Mouse (Mus musculus): ENCODE results near the gene Shbg. TPM values are rescaled to one million over a fixed set of nuclear protein-coding genes. Genes with fewer than 3 reads are reported as not detected.
A peak's percentile ranks its signal among the peaks of the same experiment; 100 is the strongest.

The Shbg gene
- total RNA-seq, 2 experiments from 2014 or later: not detected

GRCm38 (mm10) chr11:69580091-69580514 lies 37.6 kb downstream of the Shbg start, which contains the start of the genes Wrap53 and Trp53:
Gene Wrap53, minus strand, starts transcription at chr11:69580255.
Gene Trp53, plus strand, starts transcription at chr11:69580359.
- intact Hi-C loops (cut with DNase I): loop anchor here (2.0 kb wide), 1 partner anchor 25 kb away; the partner anchor contains the start of gene Atp1b2
- DNase-seq (ENCODE audit: low spot score): peak; percentile 88

- peak; percentile 94 for DNase-seq (ENCODE audit: low spot score)
- intact Hi-C loops (cut with DNase I): loop anchor here (1.0 to 2.0 kb wide), 2 partner anchors 25 to 35 kb away; partner anchors contain the start of gene Atp1b2
Observed at GRCm38 (mm10) chr11:69579128-69580017, 38.3 kb downstream of the Shbg start.

GRCm38 (mm10) chr11:69578301-69578700 lies 39.4 kb downstream of the Shbg start:
- intact Hi-C loops (cut with DNase I): no loop called here
- DNase-seq (ENCODE audit: low spot score): no peak

GRCm38 (mm10) chr11:69576307-69576706 lies 41.4 kb downstream of the Shbg start:
- intact Hi-C loops (cut with DNase I): loop anchor here (2.0 kb wide), 1 partner anchor 28 kb away; the partner anchor contains the start of gene Dnah2
- no peak for DNase-seq (ENCODE audit: low spot score)

GRCm38 (mm10) chr11:69575220-69575619 lies 42.5 kb downstream of the Shbg start:
- no peak for DNase-seq (ENCODE audit: low spot score)
- intact Hi-C loops (cut with DNase I): no loop called here

GRCm38 (mm10) chr11:69565131-69565530 lies 52.6 kb downstream of the Shbg start:
- intact Hi-C loops (cut with DNase I): no loop called here
- no peak for DNase-seq (ENCODE audit: low spot score)

Small RNA genes within 50 kb of the gene (microRNA-seq; reads per million reads assigned to microRNA genes)
- 6.9 reads per million, percentile 19 among the genes with 10 or more reads in this experiment for gene Mir1934
- not detected for gene Mir467f

Other genes starting within 250 kb of the Shbg start
- gene Chd3, start 248.5 kb downstream of the Shbg start, total RNA-seq (2021): 10 to 100 TPM; 26.4 to 27.9 TPM
- gene Naa38, start 222.4 kb downstream of the Shbg start, total RNA-seq (2021): 10 to 100 TPM; 97.5 to 99.2 TPM
- 10 to 100 TPM; 26.1 to 29.3 TPM for gene Cyb5d1, start 222.3 kb downstream of the Shbg start, total RNA-seq (2021)
- 10 to 100 TPM; 22.5 to 23.7 TPM for gene Tmem88, start 219.7 kb downstream of the Shbg start, total RNA-seq (2021)
- 10 to 100 TPM; 25.6 to 30.3 TPM for gene Kdm6b, start 204.2 kb downstream of the Shbg start, total RNA-seq (2021)
- gene Dnah2, start 68.8 kb downstream of the Shbg start, total RNA-seq (2021): under 1 TPM; 0.17 to 0.39 TPM
- 10 to 100 TPM; 64.1 to 71.6 TPM for gene Efnb3, start 57.7 kb downstream of the Shbg start, total RNA-seq (2021)
- 1 to 10 TPM; 4.6 to 6.1 TPM for gene Wrap53, start 37.6 kb downstream of the Shbg start, total RNA-seq (2021)
- 10 to 100 TPM; 16.9 to 17.9 TPM for gene Trp53, start 37.5 kb downstream of the Shbg start, total RNA-seq (2021)
- gene Atp1b2, start 12.0 kb downstream of the Shbg start, total RNA-seq (2021): 10 to 100 TPM; 18.0 to 25.8 TPM
- gene Sat2, start 4.1 kb upstream of the Shbg start, total RNA-seq (2021): 1 to 10 TPM; 2.3 to 2.5 TPM
- gene Fxr2, start 15.1 kb upstream of the Shbg start, total RNA-seq (2021): 10 to 100 TPM; 81.8 to 84.9 TPM
- not detected for gene Sox15, start 37.4 kb upstream of the Shbg start, total RNA-seq (2021)
- gene Mpdu1, start 44.7 kb upstream of the Shbg start, total RNA-seq (2021): 10 to 100 TPM; 15.2 to 16.5 TPM
- gene Cd68, start 48.2 kb upstream of the Shbg start, total RNA-seq (2021): 1 to 10 TPM; 7.1 to 7.7 TPM
- gene Eif4a1, start 54.5 kb upstream of the Shbg start, total RNA-seq (2021): 100 to 1,000 TPM; 201 to 206 TPM
- gene Senp3, start 64.2 kb upstream of the Shbg start, total RNA-seq (2021): 10 to 100 TPM; 31.7 to 33.5 TPM
- 1 to 10 TPM; 1.6 to 2.1 TPM for gene Tnfsf13, start 67.9 kb upstream of the Shbg start, total RNA-seq (2021)
- gene Tnfsf12, start 77.9 kb upstream of the Shbg start, total RNA-seq (2021): 10 to 100 TPM; 14.5 to 16.4 TPM
- 1 to 10 TPM; 3.2 to 4.5 TPM for gene Tnfsfm13, start 78.2 kb upstream of the Shbg start, total RNA-seq (2021)
- 10 to 100 TPM; 28.6 to 30.4 TPM for gene Polr2a, start 140.7 kb upstream of the Shbg start, total RNA-seq (2021)
- not detected for gene Slc35g3, start 144.1 kb upstream of the Shbg start, total RNA-seq (2021)
- gene Zbtb4, start 148.0 kb upstream of the Shbg start, total RNA-seq (2021): 10 to 100 TPM; 33.3 to 39.6 TPM
- 1 to 10 TPM; 4.8 to 5.0 TPM for gene Chrnb1, start 178.0 kb upstream of the Shbg start, total RNA-seq (2021)
- gene Fgf11, start 184.0 kb upstream of the Shbg start, total RNA-seq (2021): 1 to 10 TPM; 2.2 to 2.4 TPM
- gene Tmem102, start 187.7 kb upstream of the Shbg start, total RNA-seq (2021): under 1 TPM; 0.26 to 0.45 TPM
- not detected for gene Gm39566, start 197.4 kb upstream of the Shbg start, total RNA-seq (2021)
- gene Spem2, start 200.6 kb upstream of the Shbg start, total RNA-seq (2021): not detected
- gene Spem1, start 204.3 kb upstream of the Shbg start, total RNA-seq (2021): not detected
- gene Nlgn2, start 219.9 kb upstream of the Shbg start, total RNA-seq (2021): 1 to 10 TPM; 4.4 to 5.4 TPM
- 100 to 1,000 TPM; 186 to 199 TPM for gene Tmem256, start 220.6 kb upstream of the Shbg start, total RNA-seq (2021)
- 10 to 100 TPM; 24.4 to 24.9 TPM for gene Plscr3, start 228.5 kb upstream of the Shbg start, total RNA-seq (2021)
- under 1 TPM in 1 of 2 experiments, not detected in 1; 0.14 TPM for gene Tnk1, start 240.8 kb upstream of the Shbg start, total RNA-seq (2021)